Mouse (Mus musculus): ENCODE data around the gene Sergef. TPM values are rescaled to one million over a fixed set of nuclear protein-coding genes. Genes with fewer than 3 reads are reported as not detected.
A peak's percentile ranks its signal among the peaks of the same experiment; 100 is the strongest.

Sergef gene
- polyA plus RNA-seq, 1 experiment: 38.7 TPM

DNA sequence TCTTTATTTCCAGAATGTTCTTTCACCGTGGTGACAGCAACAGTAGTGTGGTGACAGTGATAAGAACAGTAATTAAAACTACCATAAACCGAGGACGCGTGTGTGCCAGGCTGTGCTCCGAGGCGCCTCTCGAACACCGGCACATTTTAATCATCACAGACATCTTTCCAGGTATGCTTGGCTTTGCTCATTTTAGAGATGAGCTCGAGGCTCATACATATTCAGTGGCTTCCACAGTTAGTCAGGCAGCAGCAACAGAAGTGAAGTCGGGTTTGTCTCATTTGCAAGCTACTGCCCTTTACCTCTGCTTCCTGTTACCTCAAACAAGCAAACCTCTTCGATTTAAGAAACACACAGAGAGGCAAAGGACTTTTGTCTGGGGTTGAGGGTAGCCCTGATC lies 120.5 kb downstream of the Sergef start:
- no peaks in the 10 kb centered on the region for H3K27me3 ChIP-seq (ENCODE audit: control insufficient read depth, insufficient read depth, low read length)
- WGBS: 65% methylated on average over 11 of the region's 11 CpGs
- H3K4me3 ChIP-seq (replicated peaks; ENCODE audit: insufficient read depth, low read depth, low read length): no peak overlapping the region
- peaks cover 25% of the 10 kb centered on the region for H3K4me1 ChIP-seq (ENCODE audit: control insufficient read depth, insufficient read depth, low read length)
- TF ChIP-seq CTCF (IDR thresholded peaks at IDR 0.05; ENCODE audit: borderline replicate concordance, insufficient read depth, low read depth, low read length) (no peak), POLR2A (IDR thresholded peaks at IDR 0.05; ENCODE audit: borderline replicate concordance, insufficient read depth, low read length) (no peak)
- no peak for DNase-seq
- peak overlapping the region; percentile 55; the same call in 1 of the 2 replicates for H3K27ac ChIP-seq (ENCODE audit: insufficient read depth, low read length)

DNA sequence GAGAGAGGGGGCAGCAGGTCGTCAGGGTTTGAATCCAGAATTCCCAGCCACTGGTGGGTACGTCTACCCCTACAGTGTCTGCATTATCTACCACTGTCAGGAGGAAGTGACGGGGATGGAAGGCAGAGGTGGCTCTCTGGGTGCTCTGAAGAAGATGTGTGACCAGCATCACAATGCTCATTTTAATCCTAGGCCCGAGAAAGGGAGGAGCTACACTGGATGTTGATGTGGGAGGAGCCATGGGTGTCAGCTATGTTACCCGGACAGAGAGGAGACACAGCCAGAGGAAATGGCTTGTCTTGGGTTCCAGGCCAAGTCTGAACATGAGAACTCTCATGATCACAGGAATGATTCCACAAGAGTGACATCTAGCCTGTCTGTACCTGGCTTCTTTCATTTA lies 122.4 kb downstream of the Sergef start:
- no peak overlapping the region for H3K4me3 ChIP-seq (replicated peaks; ENCODE audit: insufficient read depth, low read depth, low read length)
- DNase-seq: no peak
- H3K27me3 ChIP-seq (ENCODE audit: control insufficient read depth, insufficient read depth, low read length): no peaks in the 10 kb centered on the region
- H3K4me1 ChIP-seq (ENCODE audit: control insufficient read depth, insufficient read depth, low read length): peaks cover 36% of the 10 kb centered on the region
- no peak overlapping the region for H3K27ac ChIP-seq (ENCODE audit: insufficient read depth, low read length)
- TF ChIP-seq POLR2A (IDR thresholded peaks at IDR 0.05; ENCODE audit: borderline replicate concordance, insufficient read depth, low read length): no peak
- TF ChIP-seq CTCF (IDR thresholded peaks at IDR 0.05; ENCODE audit: borderline replicate concordance, insufficient read depth, low read depth, low read length): no peak
- WGBS: 62% methylated on average over 5 of the region's 5 CpGs

DNA sequence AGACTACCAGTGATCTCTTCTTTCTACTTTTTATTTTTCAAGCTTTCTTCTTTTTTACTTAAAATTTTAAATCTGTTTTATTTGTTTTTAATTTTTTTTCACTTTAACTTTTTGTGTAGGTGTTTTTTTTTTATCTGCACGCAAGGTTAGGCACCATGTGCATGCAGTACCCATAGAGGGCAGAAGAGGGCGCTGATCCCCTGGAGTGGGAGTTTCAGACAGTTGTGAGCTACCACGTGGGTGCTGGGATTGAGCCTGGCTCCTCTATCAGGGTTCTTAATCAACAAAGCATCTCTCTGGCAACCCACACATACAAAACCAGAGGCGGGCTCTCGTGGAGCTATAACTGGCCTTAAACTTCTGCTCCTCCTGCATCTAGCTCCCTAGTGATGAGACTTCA lies 123.6 kb downstream of the Sergef start:
- peak; percentile 31; the same call in 1 of the 2 replicates for TF ChIP-seq CTCF (IDR thresholded peaks at IDR 0.05; ENCODE audit: borderline replicate concordance, insufficient read depth, low read depth, low read length)
- TF ChIP-seq POLR2A (IDR thresholded peaks at IDR 0.05; ENCODE audit: borderline replicate concordance, insufficient read depth, low read length): no peak
- no peak for DNase-seq
- Histone ChIP-seq H3K4me3 (replicated peaks; ENCODE audit: insufficient read depth, low read depth, low read length) (no peak overlapping the region), H3K27me3 (ENCODE audit: control insufficient read depth, insufficient read depth, low read length) (no peaks in the 10 kb centered on the region), H3K4me1 (ENCODE audit: control insufficient read depth, insufficient read depth, low read length) (peaks cover 39% of the 10 kb centered on the region), H3K27ac (ENCODE audit: insufficient read depth, low read length) (no peak overlapping the region)
- 80% methylated on average over 5 of the region's 5 CpGs for WGBS

DNA sequence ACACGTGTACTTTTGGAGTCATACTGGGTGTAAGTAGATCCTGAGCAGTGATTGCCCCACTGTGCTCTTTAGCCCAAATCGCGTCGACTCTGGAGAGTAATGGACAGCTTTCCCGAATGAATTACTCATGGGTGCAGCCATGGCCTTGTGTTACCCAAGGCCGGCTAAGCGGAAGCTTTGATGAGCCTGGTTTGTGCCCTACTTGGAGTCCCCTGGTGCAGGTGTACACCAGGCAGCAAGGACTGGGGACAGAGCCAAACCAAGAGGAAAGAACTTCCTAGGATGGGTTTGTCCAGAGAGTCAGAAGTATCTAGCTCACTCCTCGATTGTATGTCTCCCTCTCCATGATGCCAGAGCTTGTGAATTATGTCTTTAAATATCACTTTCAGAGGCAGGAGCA lies 124.6 kb downstream of the Sergef start:
- TF ChIP-seq POLR2A (IDR thresholded peaks at IDR 0.05; ENCODE audit: borderline replicate concordance, insufficient read depth, low read length) (no peak), CTCF (IDR thresholded peaks at IDR 0.05; ENCODE audit: borderline replicate concordance, insufficient read depth, low read depth, low read length) (no peak)
- no peak for DNase-seq
- Histone ChIP-seq H3K4me1 (ENCODE audit: control insufficient read depth, insufficient read depth, low read length) (peaks cover 37% of the 10 kb centered on the region), H3K27ac (ENCODE audit: insufficient read depth, low read length) (no peak overlapping the region), H3K27me3 (ENCODE audit: control insufficient read depth, insufficient read depth, low read length) (no peaks in the 10 kb centered on the region), H3K4me3 (replicated peaks; ENCODE audit: insufficient read depth, low read depth, low read length) (no peak overlapping the region)
- WGBS: 76% methylated on average over 8 of the region's 8 CpGs

DNA sequence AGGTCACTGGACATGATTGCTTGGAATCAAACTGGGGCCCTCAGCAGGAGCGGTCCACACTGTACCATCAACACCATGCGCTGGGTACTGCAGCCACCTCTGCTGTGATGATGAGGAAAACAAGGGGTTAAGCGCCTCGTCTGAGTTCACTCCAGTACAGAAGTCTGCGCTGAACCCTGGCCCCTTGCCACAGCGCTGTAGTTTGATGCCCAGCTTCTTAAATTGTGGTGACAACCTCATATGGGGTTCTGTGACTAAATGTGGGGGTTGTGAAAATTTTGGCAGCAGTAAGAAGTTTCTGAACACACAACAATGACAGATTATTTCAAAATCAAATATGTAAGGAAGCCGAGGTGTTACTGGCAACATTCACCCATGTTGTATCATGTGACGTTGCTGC lies 126.0 kb downstream of the Sergef start:
- no peak overlapping the region for H3K4me3 ChIP-seq (replicated peaks; ENCODE audit: insufficient read depth, low read depth, low read length)
- WGBS: 35% methylated on average over 8 of the region's 8 CpGs
- no peak overlapping the region for H3K27ac ChIP-seq (ENCODE audit: insufficient read depth, low read length)
- DNase-seq: peak; percentile 43 to 52
- TF ChIP-seq POLR2A (IDR thresholded peaks at IDR 0.05; ENCODE audit: borderline replicate concordance, insufficient read depth, low read length) (no peak), CTCF (IDR thresholded peaks at IDR 0.05; ENCODE audit: borderline replicate concordance, insufficient read depth, low read depth, low read length) (no peak)
- peaks cover 40% of the 10 kb centered on the region for H3K4me1 ChIP-seq (ENCODE audit: control insufficient read depth, insufficient read depth, low read length)
- no peaks in the 10 kb centered on the region for H3K27me3 ChIP-seq (ENCODE audit: control insufficient read depth, insufficient read depth, low read length)

DNA sequence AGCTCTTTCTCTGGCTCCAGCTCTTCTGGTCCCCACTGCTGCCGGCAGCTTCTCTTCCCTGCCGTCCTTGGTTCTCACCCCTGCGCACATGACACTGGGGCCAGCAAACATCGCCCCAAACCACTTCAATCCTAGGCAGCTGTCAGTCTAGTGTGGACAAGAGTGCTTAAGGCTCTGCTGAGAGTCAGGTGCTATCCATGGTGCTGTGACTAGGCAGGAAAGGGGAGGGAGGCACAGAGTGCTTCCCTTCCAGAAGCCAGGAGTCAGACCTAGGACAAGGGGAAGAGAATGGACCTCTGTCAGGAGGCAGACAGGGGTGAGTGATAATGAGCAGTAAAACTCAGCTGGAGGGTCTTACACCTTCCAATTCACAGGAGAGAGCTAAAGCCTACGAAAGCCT lies 126.8 kb downstream of the Sergef start:
- WGBS: 66% methylated on average over 5 of the region's 5 CpGs
- TF ChIP-seq POLR2A (IDR thresholded peaks at IDR 0.05; ENCODE audit: borderline replicate concordance, insufficient read depth, low read length) (no peak), CTCF (IDR thresholded peaks at IDR 0.05; ENCODE audit: borderline replicate concordance, insufficient read depth, low read depth, low read length) (no peak)
- H3K27me3 ChIP-seq (ENCODE audit: control insufficient read depth, insufficient read depth, low read length): no peaks in the 10 kb centered on the region
- H3K4me1 ChIP-seq (ENCODE audit: control insufficient read depth, insufficient read depth, low read length): peaks cover 44% of the 10 kb centered on the region
- H3K27ac ChIP-seq (ENCODE audit: insufficient read depth, low read length): peak overlapping the region; percentile 32; the same call in 1 of the 2 replicates
- H3K4me3 ChIP-seq (replicated peaks; ENCODE audit: insufficient read depth, low read depth, low read length): no peak overlapping the region
- DNase-seq: no peak

DNA sequence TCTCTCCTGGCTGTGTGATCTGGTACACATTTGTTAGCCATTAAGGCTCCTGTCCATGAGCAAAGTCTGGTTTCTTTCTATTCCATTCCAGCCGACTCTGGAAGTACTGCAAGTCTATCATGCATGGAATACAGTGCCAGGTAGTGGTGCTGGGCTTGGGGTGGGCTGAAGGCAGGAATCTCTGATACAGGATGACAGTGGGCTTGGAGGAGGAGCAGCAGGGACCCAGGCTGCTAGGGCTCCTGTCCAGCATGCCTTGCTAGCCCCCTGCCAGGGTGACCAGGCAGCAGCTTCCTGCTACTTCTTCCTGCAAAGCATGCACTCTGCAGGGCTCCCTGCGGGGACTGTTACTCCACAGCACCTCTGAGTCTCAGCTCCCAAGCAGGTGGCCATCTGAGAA lies 128.8 kb downstream of the Sergef start:
- TF ChIP-seq CTCF (IDR thresholded peaks at IDR 0.05; ENCODE audit: borderline replicate concordance, insufficient read depth, low read depth, low read length): no peak
- TF ChIP-seq POLR2A (IDR thresholded peaks at IDR 0.05; ENCODE audit: borderline replicate concordance, insufficient read depth, low read length): no peak
- Histone ChIP-seq H3K27ac (ENCODE audit: insufficient read depth, low read length) (peak overlapping the region; percentile 83), H3K4me3 (replicated peaks; ENCODE audit: insufficient read depth, low read depth, low read length) (no peak overlapping the region), H3K27me3 (ENCODE audit: control insufficient read depth, insufficient read depth, low read length) (no peaks in the 10 kb centered on the region), H3K4me1 (ENCODE audit: control insufficient read depth, insufficient read depth, low read length) (peaks cover 46% of the 10 kb centered on the region)
- DNase-seq: peak; percentile 42 to 57
- WGBS: 18% methylated on average over 2 of the region's 2 CpGs

DNA sequence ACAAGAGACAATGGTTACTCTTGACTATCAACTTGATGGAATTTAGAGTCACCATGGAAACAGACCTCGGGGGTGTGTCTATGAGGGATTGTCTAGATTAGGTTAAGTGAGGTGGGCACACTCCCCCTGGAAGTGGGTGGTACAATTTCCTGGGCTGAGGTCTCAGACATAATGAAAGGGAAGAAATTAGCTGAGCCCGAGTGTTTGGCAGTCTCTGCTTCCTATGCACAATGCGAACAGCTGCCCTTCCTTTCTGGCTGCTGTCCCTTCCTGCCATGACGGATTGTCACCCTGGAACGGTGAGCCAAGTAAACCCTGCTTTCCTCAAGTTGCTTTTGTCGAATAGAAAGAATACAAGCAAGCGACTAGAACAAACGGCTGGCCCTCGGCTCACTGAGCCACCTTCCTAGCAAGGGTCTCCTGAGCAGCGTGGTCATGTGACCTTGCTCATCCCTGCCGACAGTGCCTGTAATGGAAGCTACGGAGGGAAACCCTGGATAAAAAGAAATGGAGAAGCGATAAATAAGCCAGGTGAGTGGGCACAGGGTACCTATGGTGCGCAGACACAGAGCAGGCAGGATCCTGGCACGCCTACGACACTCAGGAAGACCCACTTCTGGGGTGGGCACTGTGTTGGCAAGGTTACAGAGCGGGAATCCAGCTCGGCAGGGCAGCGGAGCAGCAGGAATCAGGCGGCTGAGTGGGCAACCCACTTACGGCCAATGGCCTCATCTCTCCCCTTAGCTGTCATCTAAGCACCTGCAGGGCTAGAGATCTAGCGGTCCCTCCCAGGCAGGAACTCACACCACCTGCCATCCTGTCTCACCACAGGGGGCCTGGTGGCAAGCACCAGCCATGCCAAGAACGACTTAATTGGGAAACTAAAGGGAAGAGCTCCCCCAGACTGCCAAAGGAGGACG lies 130.0 kb downstream of the Sergef start:
- peaks cover 46% of the 10 kb centered on the region for H3K4me1 ChIP-seq (ENCODE audit: control insufficient read depth, insufficient read depth, low read length)
- TF ChIP-seq POLR2A (IDR thresholded peaks at IDR 0.05; ENCODE audit: borderline replicate concordance, insufficient read depth, low read length): no peak
- peak; percentile 47; the same call in 1 of the 2 replicates for TF ChIP-seq CTCF (IDR thresholded peaks at IDR 0.05; ENCODE audit: borderline replicate concordance, insufficient read depth, low read depth, low read length)
- DNase-seq: peak; percentile 95 to 98
- WGBS: 7% methylated on average over 24 of the region's 24 CpGs
- H3K27me3 ChIP-seq (ENCODE audit: control insufficient read depth, insufficient read depth, low read length): no peaks in the 10 kb centered on the region
- peak overlapping the region; percentile 83 for H3K27ac ChIP-seq (ENCODE audit: insufficient read depth, low read length)
- peak overlapping the region; percentile 6 for H3K4me3 ChIP-seq (replicated peaks; ENCODE audit: insufficient read depth, low read depth, low read length)
